Mouse (Mus musculus) cerebellum, adult 2 months (tissue): ENCODE data around the gene Fam53a. TPM values are rescaled to one million over a fixed set of nuclear protein-coding genes. Genes with fewer than 3 reads are reported as not detected.

Experiments used
- DNase-seq, 2 experiments: peaks; one replicate each; pipeline ENCODE4 v3.0.0; 2021
- H3K27ac ChIP-seq: fragments of 200-500 bp; 2 replicates; pipeline ENCODE4 v1.5.1; 2012; ENCODE audit warnings: low read length, control low read depth, inconsistent platforms; ENCODE audit not compliant: insufficient read depth
- H3K27me3 ChIP-seq: fragments of 200-500 bp; 2 replicates; pipeline ENCODE4 v1.6.1; 2012; ENCODE audit warnings: inconsistent platforms, mild to moderate bottlenecking, low read length, moderate library complexity; ENCODE audit not compliant: control insufficient read depth, insufficient read depth
- H3K4me1 ChIP-seq: fragments of 200-500 bp; 2 replicates; pipeline ENCODE4 v1.6.1; 2011; ENCODE audit warnings: low read length; ENCODE audit not compliant: control insufficient read depth, insufficient read depth
- H3K4me3 ChIP-seq: fragments of 200-500 bp; replicated peaks from 2 replicates; pipeline ENCODE3; 2011; ENCODE audit warnings: mild to moderate bottlenecking, low read depth, low read length, control low read depth; ENCODE audit not compliant: insufficient read depth
- CTCF ChIP-seq: fragments of 200-500 bp; IDR thresholded peaks from 2 replicates; pipeline ENCODE4 v1.5.1; 2011; ENCODE audit warnings: low read depth, mild to moderate bottlenecking, control low read depth, low read length, moderate library complexity, borderline replicate concordance; ENCODE audit not compliant: insufficient read depth
- POLR2A ChIP-seq: fragments of 200-500 bp; IDR thresholded peaks from 2 replicates; pipeline ENCODE4 v1.6.1; 2011; ENCODE audit warnings: low read length, control low read depth, borderline replicate concordance; ENCODE audit not compliant: insufficient read depth
- WGBS: fragments of 180-500 bp; shearing (Covaris S2); methylation state at CpG from one replicate; pipeline ENCODE4 v1.1.7; 2018; 5-methylcytosine and 5-hydroxymethylcytosine counted together
- polyA plus RNA-seq: library from polyadenylated mRNA; depleted of rRNA; stranded (reverse); fragments of >200 nt; gene quantifications from 2 replicates; pipeline ENCODE4 v1.2.3, GENCODE M21; 2012

Gene Fam53a
- polyA plus RNA-seq, 1 experiment = 18.0 TPM

DNA sequence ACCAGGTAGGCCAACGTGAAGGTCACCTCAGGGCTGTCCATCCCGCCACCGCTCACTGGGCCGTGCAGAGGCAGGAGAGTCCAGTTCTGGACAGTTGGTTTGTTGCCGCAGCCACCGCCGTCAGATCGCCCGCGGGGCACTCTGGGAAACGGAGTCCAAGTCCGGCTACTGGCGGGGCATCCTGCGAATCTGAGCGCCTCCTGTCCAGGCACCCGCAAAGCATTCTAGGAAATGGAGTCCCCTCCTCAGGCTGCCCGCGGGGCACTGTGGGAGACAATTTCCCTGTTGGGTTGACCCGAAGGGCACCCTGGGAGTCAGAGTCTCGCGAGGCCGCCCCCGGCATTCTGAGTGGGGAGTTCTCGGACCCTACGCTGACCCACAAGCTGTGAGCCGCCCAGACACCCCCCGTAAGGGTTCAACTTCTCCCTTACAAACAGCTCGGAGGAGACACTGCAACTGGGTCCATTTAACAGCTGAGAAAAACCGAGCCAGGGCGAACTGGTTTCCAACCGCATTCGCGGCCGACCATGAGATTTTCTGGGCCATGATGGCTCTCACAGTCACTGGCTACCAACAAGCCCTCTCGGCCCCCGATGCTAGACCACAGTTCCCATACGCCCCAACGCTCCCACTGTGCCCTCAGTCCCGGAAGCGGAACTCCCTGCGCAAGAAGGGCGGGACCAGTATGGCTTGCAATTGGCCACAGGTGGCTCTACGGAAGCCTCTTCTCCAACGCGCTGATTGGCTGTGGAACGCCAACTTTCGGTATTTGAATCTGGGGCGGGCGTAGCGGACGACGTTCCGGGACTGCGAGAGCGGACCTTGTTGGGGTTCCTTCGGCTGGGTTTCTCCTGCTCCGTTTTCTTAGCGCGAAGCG, 28.6 kb upstream of the Fam53a start, which contains the start of the genes Tacc3 and Tmem129:
Gene Tacc3 (plus strand): TSS at position 342 of the 877 bp plus-strand sequence.
Gene Tmem129 (minus strand): TSS at position 630 of the 877 bp plus-strand sequence.
- TF ChIP-seq POLR2A (peak; percentile 83), CTCF (no peak)
- peak; percentile 98 to 100 for DNase-seq
- under 1% methylated on average over 60 of the region's 60 CpGs for WGBS
- Histone ChIP-seq H3K4me1 (peaks cover 8% of the 10 kb centered on the region), H3K4me3 (peak within 1 kb of the TSS; percentile 96), H3K27me3 (no peaks in the 10 kb centered on the region), H3K27ac (peak within 1 kb of the TSS; percentile 94)

DNA sequence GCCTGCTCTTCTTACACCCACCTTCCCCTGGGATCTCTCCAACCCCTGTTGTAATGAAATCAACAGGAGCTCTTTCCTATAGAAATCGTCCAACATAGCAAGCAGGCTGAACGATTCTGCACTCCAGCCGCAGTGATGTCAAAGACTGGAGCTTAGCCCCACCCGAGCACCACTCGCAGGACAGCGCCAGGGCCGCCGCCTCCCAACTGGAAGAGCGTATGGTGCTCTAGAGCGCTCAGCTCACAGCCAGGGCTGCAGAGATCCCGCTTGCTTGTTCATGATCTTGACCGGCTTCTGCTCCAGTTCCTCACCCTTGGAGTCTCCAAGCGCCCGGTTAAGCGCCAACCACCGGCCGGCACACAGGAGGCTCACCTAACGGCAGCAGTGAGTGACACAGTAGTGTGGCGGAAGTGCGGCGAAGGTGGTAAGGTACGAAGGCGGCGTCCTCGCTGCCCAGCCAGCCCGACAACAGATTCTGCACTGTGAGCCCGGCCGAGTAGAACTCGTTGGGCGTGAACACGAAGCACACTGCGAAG, 27.9 kb upstream of the Fam53a start:
- Histone ChIP-seq H3K27me3 (no peaks in the 10 kb centered on the region), H3K27ac (peak overlapping the region; percentile 78), H3K4me1 (peaks cover 8% of the 10 kb centered on the region), H3K4me3 (peak overlapping the region; percentile 96)
- TF ChIP-seq POLR2A = no peak
- no peak for TF ChIP-seq CTCF
- WGBS = under 1% methylated on average over 32 of the region's 32 CpGs
- no peak for DNase-seq

DNA sequence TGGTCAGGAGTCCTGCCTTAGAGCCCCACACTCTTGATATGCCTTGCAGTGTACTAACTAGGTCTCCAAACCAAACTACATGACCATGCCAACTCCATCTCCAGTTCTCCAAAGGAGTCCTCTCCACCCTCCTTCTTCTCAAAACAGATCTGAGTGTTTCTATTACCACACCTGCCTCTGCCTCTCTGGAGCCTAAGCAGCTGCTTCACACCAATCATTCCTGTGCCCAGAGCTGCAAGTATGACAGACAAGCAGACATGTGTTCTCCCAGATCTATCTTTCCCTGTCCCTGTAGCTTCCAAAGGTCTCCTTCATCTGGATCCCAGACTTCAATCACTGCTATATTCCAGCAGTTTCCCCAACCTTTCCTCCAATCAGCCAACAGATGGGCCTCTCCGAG, 27.3 kb upstream of the Fam53a start:
- peak overlapping the region; percentile 78; the same call in 1 of the 2 replicates for H3K27ac ChIP-seq
- H3K4me3 ChIP-seq = peak overlapping the region; percentile 96
- no peak for DNase-seq
- 3% methylated on average over 1 of the region's 1 CpGs for WGBS
- H3K4me1 ChIP-seq = peaks cover 8% of the 10 kb centered on the region
- H3K27me3 ChIP-seq = no peaks in the 10 kb centered on the region
- TF ChIP-seq CTCF (no peak), POLR2A (no peak)

DNA sequence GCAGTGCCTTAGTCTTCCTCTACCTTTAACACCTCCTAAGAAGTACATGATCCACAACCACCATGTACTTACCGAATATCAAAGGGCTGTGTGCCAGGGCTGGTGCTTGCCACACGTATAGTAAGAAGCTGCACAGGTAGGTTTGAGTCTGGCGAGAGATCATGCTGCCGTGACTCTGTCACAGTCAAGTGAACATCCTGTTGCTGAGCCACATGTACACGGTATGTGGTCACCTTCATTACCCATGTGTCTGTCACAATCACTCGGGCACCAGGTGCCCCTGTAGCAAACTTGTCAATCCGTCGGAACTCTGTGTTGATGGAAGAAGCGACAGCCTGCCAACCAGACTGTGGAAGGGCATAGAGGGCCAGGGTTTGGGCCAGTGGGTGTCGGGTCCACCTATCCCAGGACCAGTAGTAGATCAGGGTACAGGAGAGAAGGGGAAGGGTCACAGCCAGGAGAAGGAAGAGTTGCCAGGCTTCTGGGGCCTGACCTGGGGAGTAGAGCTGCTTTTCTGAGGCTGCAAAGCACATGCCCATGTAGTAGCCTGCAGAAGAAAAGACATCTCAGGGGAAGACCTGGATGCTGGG, 25.9 kb upstream of the Fam53a start:
- no peak for DNase-seq

DNA sequence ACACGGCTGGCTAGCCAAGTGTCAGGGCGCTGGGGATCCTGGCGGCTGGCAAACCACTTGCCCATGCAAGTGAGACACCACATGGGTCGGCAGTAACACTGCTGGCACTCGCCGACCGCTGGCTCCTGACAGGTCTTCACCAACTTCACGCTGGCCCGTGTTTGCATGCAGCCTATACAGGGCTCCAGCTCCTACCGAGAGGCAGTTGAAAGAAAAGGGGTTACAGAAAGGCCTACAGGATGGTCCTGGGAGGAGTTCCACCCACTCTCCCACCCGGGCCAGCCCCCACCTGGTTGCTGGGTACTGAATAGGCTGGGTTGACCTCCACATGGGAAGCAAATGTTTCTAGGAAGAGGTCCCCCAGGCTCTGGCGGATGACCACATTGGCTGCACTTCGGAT, 25.0 kb upstream of the Fam53a start:
- peak in 1 of 2 experiments; percentile 20 for DNase-seq
- no peak for TF ChIP-seq CTCF
- TF ChIP-seq POLR2A = no peak
- peaks cover 8% of the 10 kb centered on the region for H3K4me1 ChIP-seq
- WGBS = 80% methylated on average over 13 of the region's 13 CpGs
- H3K4me3 ChIP-seq = no peak overlapping the region
- H3K27ac ChIP-seq = no peak overlapping the region
- no peaks in the 10 kb centered on the region for H3K27me3 ChIP-seq

More for the DNA sequence above, 25.9 kb upstream of the Fam53a start:
- Histone ChIP-seq H3K4me1 (peaks cover 8% of the 10 kb centered on the region), H3K4me3 (no peak overlapping the region), H3K27ac (no peak overlapping the region), H3K27me3 (no peaks in the 10 kb centered on the region)
- 83% methylated on average over 10 of the region's 10 CpGs for WGBS
- TF ChIP-seq CTCF (no peak), POLR2A (no peak)

DNA sequence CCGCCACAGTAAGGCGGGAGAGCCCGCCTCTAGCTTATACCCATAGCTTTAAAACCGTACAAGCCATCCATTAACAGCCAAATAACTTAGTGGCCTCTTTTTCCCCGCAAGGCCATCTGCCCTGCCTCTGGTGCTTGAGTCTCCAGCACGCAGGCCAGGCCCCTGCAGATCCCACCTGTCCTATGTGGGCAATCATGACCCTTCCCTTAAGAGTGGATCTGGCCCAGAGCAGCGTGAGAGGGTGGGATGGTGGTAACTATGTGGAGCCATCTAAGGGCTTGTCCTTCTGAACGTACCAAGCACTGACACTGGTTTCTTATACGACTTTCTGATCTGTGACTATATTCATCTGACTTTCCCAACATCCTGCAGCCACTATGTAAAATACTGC, 23.3 kb upstream of the Fam53a start:
- no peaks in the 10 kb centered on the region for H3K27me3 ChIP-seq
- peaks cover 8% of the 10 kb centered on the region for H3K4me1 ChIP-seq
- no peak for TF ChIP-seq CTCF
- 0 out of 2 replicates have a peak, but pooled peaks have one; percentile 11 for TF ChIP-seq POLR2A
- DNase-seq = no peak
- H3K27ac ChIP-seq = no peak overlapping the region
- WGBS = 3% methylated on average over 9 of the region's 9 CpGs
- peak overlapping the region; percentile 53 for H3K4me3 ChIP-seq

DNA sequence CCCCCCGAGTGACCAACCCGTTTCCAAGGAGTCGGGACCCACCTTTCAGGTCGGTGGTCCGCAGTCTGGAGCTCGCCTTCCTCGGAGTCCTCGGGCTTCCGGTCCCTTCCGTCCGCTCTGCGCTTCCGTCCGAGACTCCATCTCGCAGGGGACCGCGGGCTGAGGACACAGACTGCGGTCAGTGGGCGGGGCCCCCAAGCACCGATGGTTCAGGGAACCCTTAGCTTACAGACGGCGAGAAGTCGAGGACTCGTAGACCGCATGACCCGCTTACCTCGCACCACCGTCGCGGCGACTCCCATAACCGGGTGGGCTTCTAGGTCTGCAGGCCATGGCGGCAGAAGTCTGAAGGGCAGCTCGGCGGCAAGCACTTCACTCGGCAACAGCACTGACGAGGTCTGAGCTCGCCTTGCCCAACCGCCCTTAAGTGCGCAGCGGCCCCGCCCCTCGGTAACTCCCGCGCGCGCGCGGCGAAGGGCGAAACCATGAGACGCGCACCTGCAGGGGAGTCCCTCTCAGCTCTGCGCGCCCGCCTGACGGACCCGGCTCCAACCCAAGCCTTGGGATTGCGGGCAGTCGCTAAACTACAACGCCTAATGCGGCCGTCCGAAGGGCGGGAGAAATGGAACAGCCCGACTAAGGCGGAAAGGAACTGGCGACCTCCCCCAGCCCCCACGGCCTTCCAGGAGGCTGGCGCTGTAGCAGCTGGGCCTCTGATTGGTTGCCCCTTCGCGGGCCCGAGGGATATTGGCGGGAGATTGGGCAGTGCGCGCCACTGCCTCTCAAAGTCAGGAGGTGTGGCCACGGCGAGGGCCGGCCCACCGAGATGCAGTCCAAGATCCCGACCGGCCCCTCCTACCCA, 22.7 kb upstream of the Fam53a start, which contains the start of gene Slbp:
Gene Slbp (minus strand): TSS at position 654 of the 862 bp plus-strand sequence.
- Histone ChIP-seq H3K4me1 (peaks cover 8% of the 10 kb centered on the region), H3K27me3 (no peaks in the 10 kb centered on the region), H3K27ac (peak within 1 kb of the TSS; percentile 97), H3K4me3 (peak within 1 kb of the TSS; percentile 86)
- WGBS = under 1% methylated on average over 82 of the region's 82 CpGs
- TF ChIP-seq POLR2A = peak; percentile 99
- TF ChIP-seq CTCF = no peak
- DNase-seq = peak; percentile 97
